Mouse (Mus musculus) ES-Bruce4 (cell line): ENCODE measurements around the gene Pacsin1. TPM values are rescaled to one million over a fixed set of nuclear protein-coding genes. Genes with fewer than 3 reads are reported as not detected.

ENCODE experiments used
- H3K27ac ChIP-seq: 2 replicates; pipeline ENCODE4 v1.5.1; 2012; ENCODE audit warnings: low read length, inconsistent platforms; ENCODE audit not compliant: insufficient read depth
- H3K27me3 ChIP-seq: 2 replicates; pipeline ENCODE4 v1.6.1; 2012; ENCODE audit warnings: mild to moderate bottlenecking, low read length, inconsistent platforms; ENCODE audit not compliant: control insufficient read depth, poor library complexity, insufficient read depth, severe bottlenecking
- H3K36me3 ChIP-seq: 2 replicates; pipeline ENCODE4 v1.6.1; 2012; ENCODE audit warnings: inconsistent platforms, mild to moderate bottlenecking, low read length, moderate library complexity; ENCODE audit not compliant: control insufficient read depth, poor library complexity, insufficient read depth, severe bottlenecking
- H3K4me1 ChIP-seq: one replicate; pipeline ENCODE4 v1.8.1; 2011; ENCODE audit warnings: low read length; ENCODE audit not compliant: control insufficient read depth, insufficient read depth
- H3K4me3 ChIP-seq: 2 replicates; pipeline ENCODE4 v1.5.1; 2011; ENCODE audit warnings: low read depth, mild to moderate bottlenecking, low read length
- H3K9ac ChIP-seq: 2 replicates; pipeline ENCODE4 v1.6.1; 2012; ENCODE audit warnings: low read depth, mild to moderate bottlenecking, inconsistent platforms; ENCODE audit not compliant: poor library complexity, severe bottlenecking
- H3K9me3 ChIP-seq: replicated peaks from 2 replicates; pipeline ENCODE4 v1.6.1; 2012; ENCODE audit warnings: mild to moderate bottlenecking, low read length, inconsistent platforms; ENCODE audit not compliant: control insufficient read depth, poor library complexity, insufficient read depth, severe bottlenecking
- CTCF ChIP-seq: IDR thresholded peaks from one replicate; pipeline ENCODE4 v1.8.1; 2011; ENCODE audit warnings: low read depth, low read length
- EP300 ChIP-seq: IDR thresholded peaks from 2 replicates; pipeline ENCODE4 v1.6.1; 2011; ENCODE audit warnings: low read depth, low read length; ENCODE audit not compliant: insufficient read depth
- POLR2A ChIP-seq: IDR thresholded peaks from one replicate; pipeline ENCODE4 v1.8.1; 2011; ENCODE audit warnings: low read length; ENCODE audit not compliant: insufficient read depth
- polyA plus RNA-seq: library from polyadenylated mRNA; stranded (reverse); fragments of >200 nt; gene quantifications from 2 replicates; pipeline ENCODE4 v1.2.4, GENCODE M21; 2011; ENCODE audit warnings: low read depth; ENCODE audit not compliant: missing spikeins, insufficient read depth, insufficient read length

Pacsin1 gene
- polyA plus RNA-seq, 1 experiment: 16.8 TPM

DNA sequence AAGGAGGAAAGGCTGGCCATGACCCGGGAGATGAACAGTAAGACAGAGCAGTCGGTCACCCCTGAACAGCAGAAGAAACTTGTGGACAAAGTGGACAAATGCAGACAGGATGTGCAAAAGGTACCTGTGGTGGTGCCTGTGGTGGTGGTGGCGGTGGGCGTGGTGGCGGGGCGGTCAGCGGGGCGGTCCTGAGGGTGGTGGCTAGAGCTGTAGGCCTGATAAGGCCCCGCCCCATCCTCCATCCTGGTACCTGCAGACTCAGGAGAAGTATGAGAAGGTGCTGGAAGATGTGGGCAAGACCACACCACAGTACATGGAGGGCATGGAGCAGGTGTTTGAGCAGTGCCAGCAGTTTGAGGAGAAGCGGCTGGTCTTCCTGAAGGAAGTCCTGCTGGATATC, 50.4 kb downstream of the Pacsin1 start:
- Histone ChIP-seq H3K36me3 (no peaks in the 10 kb centered on the region), H3K27me3 (no peaks in the 10 kb centered on the region), H3K4me3 (peak overlapping the region; percentile 68), H3K9ac (no peak overlapping the region), H3K27ac (no peak overlapping the region), H3K9me3 (no peaks in the 10 kb centered on the region), H3K4me1 (peaks cover 15% of the 10 kb centered on the region)
- TF ChIP-seq EP300 (no peak), POLR2A (no peak), CTCF (no peak)

DNA sequence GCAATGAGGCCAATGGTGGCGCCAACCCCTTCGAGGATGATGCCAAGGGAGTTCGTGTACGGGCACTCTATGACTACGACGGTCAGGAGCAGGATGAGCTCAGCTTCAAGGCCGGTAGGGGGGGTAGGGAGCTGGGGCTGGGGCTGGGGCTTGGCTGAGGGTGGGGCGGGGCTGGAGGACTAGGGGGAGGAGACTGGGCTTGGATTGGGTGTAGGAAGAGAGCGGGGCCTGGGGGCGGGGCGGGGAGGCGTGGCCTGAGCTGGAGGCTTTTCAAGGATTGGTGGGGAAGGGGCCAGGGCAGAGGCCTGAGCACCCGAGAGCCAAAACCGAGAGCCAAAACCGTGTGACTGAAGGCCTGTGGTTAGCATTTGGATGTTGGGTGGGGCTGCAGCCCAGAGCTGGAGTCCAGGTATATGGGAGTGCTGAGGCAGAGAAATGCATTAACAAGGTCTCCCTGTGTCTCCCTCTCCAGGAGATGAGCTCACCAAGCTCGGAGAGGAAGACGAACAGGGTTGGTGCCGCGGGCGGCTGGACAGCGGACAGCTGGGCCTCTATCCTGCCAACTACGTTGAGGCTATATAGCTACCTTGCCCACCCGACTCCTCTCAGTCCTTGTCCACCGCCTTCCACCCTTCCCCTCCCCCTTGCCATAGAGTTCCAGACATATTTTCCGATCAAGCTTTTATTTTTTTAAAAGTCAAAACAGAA, 52.8 kb downstream of the Pacsin1 start:
- H3K9me3 ChIP-seq: no peaks in the 10 kb centered on the region
- H3K36me3 ChIP-seq: no peaks in the 10 kb centered on the region
- H3K4me3 ChIP-seq: peak overlapping the region; percentile 43
- peaks cover 15% of the 10 kb centered on the region for H3K4me1 ChIP-seq
- no peak overlapping the region for H3K9ac ChIP-seq
- H3K27ac ChIP-seq: no peak overlapping the region
- H3K27me3 ChIP-seq: no peaks in the 10 kb centered on the region
- TF ChIP-seq POLR2A: peak; percentile 40
- TF ChIP-seq EP300: no peak
- peak; percentile 26 for TF ChIP-seq CTCF

- Histone ChIP-seq H3K4me1 (peaks cover 13% of the 10 kb centered on the region), H3K9me3 (no peaks in the 10 kb centered on the region), H3K27ac (no peak overlapping the region), H3K4me3 (no peak overlapping the region), H3K27me3 (no peaks in the 10 kb centered on the region), H3K9ac (no peak overlapping the region), H3K36me3 (no peaks in the 10 kb centered on the region)
- no peak for TF ChIP-seq POLR2A
- TF ChIP-seq CTCF: no peak
- TF ChIP-seq EP300: no peak
Observed at GRCm38 (mm10) chr17:27709650-27710049, 54.3 kb downstream of the Pacsin1 start.

DNA sequence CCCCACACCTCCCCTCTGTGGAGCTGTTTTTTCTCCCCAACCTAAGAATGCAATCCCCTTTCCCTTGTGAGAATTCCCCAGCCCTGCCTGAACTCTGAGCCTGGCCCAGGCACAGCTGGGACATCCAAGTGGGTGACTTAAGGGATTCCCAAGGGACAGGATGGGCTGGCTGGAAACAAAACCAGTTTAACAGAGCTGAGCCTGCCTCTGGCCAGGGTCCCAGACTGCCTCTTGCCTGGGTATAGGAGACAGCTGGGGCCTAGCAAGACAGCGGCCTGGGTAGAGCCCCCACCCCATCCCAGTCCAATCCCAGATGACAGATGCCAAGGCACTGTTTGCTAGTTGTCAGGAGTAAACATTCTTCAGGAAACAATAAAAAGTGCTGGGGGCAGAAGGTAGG, 57.5 kb downstream of the Pacsin1 start:
- no peak overlapping the region for H3K4me3 ChIP-seq
- no peak overlapping the region for H3K27ac ChIP-seq
- H3K27me3 ChIP-seq: no peaks in the 10 kb centered on the region
- peaks cover 12% of the 10 kb centered on the region for H3K4me1 ChIP-seq
- H3K9ac ChIP-seq: no peak overlapping the region
- no peaks in the 10 kb centered on the region for H3K9me3 ChIP-seq
- no peak for TF ChIP-seq CTCF
- TF ChIP-seq POLR2A: no peak
- no peak for TF ChIP-seq EP300
- no peaks in the 10 kb centered on the region for H3K36me3 ChIP-seq

GRCm38 (mm10) chr17:27716804-27717203, 61.5 kb downstream of the Pacsin1 start:
- peaks cover 4% of the 10 kb centered on the region for H3K4me1 ChIP-seq
- peak overlapping the region; percentile 64 for H3K4me3 ChIP-seq
- no peak for TF ChIP-seq CTCF
- TF ChIP-seq EP300: no peak
- TF ChIP-seq POLR2A: no peak
- H3K27me3 ChIP-seq: no peaks in the 10 kb centered on the region
- no peaks in the 10 kb centered on the region for H3K36me3 ChIP-seq
- H3K27ac ChIP-seq: no peak overlapping the region
- no peaks in the 10 kb centered on the region for H3K9me3 ChIP-seq
- H3K9ac ChIP-seq: peak overlapping the region; percentile 10

- Histone ChIP-seq H3K4me1 (peaks cover 4% of the 10 kb centered on the region), H3K27me3 (no peaks in the 10 kb centered on the region), H3K36me3 (no peaks in the 10 kb centered on the region), H3K9me3 (no peaks in the 10 kb centered on the region), H3K4me3 (no peak overlapping the region), H3K9ac (no peak overlapping the region), H3K27ac (no peak overlapping the region)
- no peak for TF ChIP-seq POLR2A
- TF ChIP-seq CTCF: no peak
- no peak for TF ChIP-seq EP300
Observed at GRCm38 (mm10) chr17:27718250-27718649, 62.9 kb downstream of the Pacsin1 start.
